Mouse (Mus musculus) stomach, postnatal 0 days (tissue): ENCODE data around the gene Ppp1r36.

Experiments
- CTCF ChIP-seq: IDR thresholded peaks from 2 replicates; pipeline ENCODE4 v1.5.1; 2016; ENCODE audit warnings: antibody characterized with exemption, low read depth, mild to moderate bottlenecking, moderate library complexity
- EP300 ChIP-seq: optimal IDR thresholded peaks from 2 replicates; pipeline ENCODE3; 2016; ENCODE audit warnings: antibody characterized with exemption

DNA sequence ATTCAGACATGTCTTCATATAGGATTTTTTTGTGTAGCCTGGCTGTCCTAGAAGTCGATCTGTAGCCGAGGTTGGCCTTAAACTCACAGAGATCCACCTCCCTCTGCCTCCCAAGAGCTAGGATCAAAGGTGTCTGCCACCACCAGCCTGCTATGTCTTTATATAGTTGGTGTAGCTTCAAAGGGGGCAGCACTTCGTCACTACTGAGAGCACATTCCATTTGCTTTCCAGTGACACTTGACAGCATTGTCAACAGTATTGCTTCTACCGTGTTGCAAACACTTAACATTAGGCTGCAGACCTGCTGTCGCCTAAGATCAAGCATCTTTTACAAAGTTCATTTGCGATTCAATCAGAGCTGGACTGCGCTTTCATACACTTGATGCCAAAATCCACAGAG, 16.8 kb downstream of the Ppp1r36 start:
- TF ChIP-seq CTCF (no peak), EP300 (no peak)
